Mouse (Mus musculus) thymus, postnatal 36 days (tissue): ENCODE data around the gene Tdrd12.

Source experiments
- DNase-seq, 2 experiments: peaks; one replicate each; pipeline ENCODE4 v3.0.0; 2022; ENCODE audit warnings: mixed read lengths in 2 of 2

The Tdrd12 gene

GRCm38 (mm10) chr7:35447996-35448846 lies 89.3 kb downstream of the Tdrd12 start, which contains the start of gene Slc7a9:
Gene Slc7a9 (plus strand): TSS chr7:35448796.
- no peak for DNase-seq

DNA sequence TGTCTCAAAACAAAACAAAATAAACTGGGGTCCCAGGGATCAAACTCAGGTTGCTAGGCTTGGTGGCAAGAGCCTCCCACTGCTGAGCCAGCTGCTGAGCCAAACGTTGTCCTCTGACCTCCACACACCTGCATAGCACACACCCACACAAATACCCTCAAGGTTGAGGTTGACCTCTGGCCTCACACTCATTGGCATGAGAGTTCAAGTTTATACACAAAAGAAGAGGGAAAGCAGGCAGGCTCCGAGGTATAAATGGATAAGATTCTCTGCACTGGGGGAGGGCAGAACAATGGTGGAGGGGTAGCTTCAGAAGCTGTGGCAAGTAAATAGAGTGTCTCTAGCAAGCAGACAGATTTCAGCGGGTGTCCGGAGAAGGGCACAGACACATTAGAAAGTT lies 90.0 kb downstream of the Tdrd12 start:
- DNase-seq, result no peak

DNA sequence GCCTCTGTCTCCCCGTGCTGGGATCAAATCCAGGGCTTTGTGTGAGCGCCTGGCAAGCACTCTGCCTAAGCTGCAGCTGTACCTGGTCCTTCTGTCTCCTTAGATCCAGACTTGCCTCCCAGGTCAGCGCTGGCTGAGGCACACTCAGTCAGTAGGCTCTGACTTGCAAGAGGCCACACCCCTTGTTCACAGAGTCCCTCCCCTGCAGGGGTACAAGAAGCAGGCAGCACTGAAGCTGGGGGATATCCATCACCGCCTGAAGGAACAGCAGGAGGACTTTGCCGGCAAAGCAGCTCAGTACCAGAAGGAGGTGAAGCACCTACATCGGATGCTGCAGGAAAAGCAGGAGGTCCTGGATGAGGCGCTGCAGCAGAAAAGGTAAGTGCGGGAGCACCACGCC lies 102.3 kb downstream of the Tdrd12 start:
- no peak for DNase-seq

GRCm38 (mm10) chr7:35428146-35428545 lies 109.4 kb downstream of the Tdrd12 start:
- DNase-seq, result no peak

DNA sequence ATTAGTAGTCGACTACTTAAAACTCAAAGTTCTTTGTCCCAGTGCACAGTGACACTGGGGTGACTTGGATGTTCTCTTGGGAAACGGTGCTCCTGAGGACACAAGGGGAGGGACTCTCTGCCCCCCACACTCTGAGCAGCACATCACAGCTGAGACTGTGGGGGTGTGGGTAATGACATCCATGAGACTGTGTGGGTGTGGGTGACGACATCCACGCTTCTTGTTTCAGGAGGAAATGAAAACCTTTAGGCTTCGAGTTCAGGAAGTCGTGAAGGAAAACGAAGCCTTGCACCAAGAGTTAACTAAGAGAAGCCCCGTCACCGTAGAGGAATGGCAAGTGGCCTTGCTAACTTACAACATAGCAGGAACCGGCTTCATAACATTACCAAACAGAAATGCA lies 114.5 kb downstream of the Tdrd12 start:
- DNase-seq, result no peak
